Comparison of ENCODE assay signal across 7 mouse cellular contexts in the genomic region with DNA sequence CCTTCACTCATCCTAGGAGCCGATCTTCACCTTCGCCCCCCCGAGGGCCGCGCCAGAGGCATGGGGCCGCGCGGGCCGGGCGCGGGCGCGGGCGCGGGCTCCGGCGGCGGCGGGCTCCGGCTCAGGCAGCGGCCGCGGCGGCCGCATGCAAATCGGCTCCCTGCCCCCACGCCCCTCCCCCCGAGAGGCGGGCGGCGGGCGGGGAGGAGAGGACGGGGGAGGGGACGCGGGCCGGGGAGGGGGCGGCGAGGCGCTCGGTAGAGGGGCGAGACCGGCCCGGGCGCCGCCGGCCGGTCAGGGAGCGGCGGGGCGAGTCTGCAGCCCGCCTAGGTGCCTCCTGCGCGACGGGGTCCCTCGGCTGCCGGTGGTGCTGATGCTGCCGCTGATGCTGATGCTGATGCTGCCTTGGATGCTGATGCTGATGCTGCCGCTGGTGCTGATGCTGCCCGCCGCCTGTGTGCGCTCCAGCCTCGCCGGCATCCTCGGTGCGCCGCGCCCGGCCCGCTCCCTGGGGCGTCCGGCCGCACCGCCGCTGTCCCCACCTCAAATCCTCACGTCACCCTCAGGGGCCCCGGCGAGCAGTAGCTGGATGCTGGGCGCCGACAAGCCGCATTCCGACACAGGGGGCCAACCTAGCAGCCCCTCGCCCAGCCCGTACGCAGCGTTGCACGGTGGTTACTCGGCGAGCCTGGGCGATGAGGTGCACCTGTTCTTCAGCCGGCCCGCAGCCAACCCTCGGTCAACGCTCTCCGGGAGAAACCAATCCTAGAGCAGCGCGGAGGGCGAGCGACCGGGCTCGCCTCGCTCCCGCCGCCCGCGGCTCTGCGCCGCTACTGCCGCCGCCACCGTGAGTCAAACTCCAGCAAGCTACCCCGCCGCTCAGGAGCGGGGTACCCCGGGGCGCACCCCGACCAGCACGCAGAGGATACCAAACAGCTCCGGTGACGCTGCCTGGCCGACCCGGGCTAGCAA. TPM values are rescaled to one million over a fixed set of nuclear protein-coding genes. Genes with fewer than 3 reads are reported as not detected.
DNase-seq lines count a peak whose midpoint lies in the region; ATAC-seq and TF ChIP-seq lines count a peak whose summit lies in the region.

A gene (minus strand): TSS at position 299 of the 972 bp plus-strand sequence.

- no peaks in the 10 kb centered on the region for H3K27me3 ChIP-seq in midbrain, postnatal 0 days (ENCODE audit: insufficient read depth, low read length)

- peak; percentile 17 for DNase-seq in ovary, postnatal 36 days (ENCODE audit: low spot score)
- DNase-seq in ovary, postnatal 14 days (ENCODE audit: low spot score): no peak
- peak; percentile 87 to 89 for DNase-seq in cerebellum, postnatal 25 days
- peak; percentile 45 to 53 for DNase-seq in frontal cortex, postnatal 14 days (ENCODE audit: low spot score in 2 of 2)
- DNase-seq in left cerebral cortex, postnatal 10 days (ENCODE audit: extremely low spot score in 1 of 2, low spot score in 2 of 2): peak; percentile 33 to 77
- peak; percentile 68 for DNase-seq in midbrain, postnatal 0 days (ENCODE audit: low spot score)
- no peak for DNase-seq in thymus, adult 18-20 months

- intact Hi-C loops in left cerebral cortex, postnatal 10 days (cut with DNase I): loop anchor here (5.0 kb wide), 1 partner anchor 481 kb away; no protein-coding TSS in a partner anchor

- peak within 1 kb of the TSS; percentile 83 for H3K4me3 ChIP-seq in midbrain, postnatal 0 days (ENCODE audit: low read depth, low read length)

- peak within 1 kb of the TSS; percentile 94 for H3K27ac ChIP-seq in midbrain, postnatal 0 days (ENCODE audit: low read depth, low read length)

- H3K36me3 ChIP-seq in midbrain, postnatal 0 days (ENCODE audit: insufficient read depth, low read length): no peaks in the 10 kb centered on the region

- H3K4me2 ChIP-seq in midbrain, postnatal 0 days (ENCODE audit: low read depth, low read length, poor library complexity, severe bottlenecking): peak within 1 kb of the TSS; percentile 51

- no peaks in the 10 kb centered on the region for H3K4me1 ChIP-seq in midbrain, postnatal 0 days (ENCODE audit: insufficient read depth, low read length)

- WGBS in midbrain, postnatal 0 days: under 1% methylated on average over 67 of the region's 121 CpGs

- no peaks in the 10 kb centered on the region for H3K9me3 ChIP-seq in midbrain, postnatal 0 days (ENCODE audit: low read length)

- peak; percentile 35 for TF ChIP-seq CTCF in midbrain, postnatal 0 days (IDR thresholded peaks at IDR 0.05)

- H3K9ac ChIP-seq in midbrain, postnatal 0 days (replicated peaks; ENCODE audit: low read length, poor library complexity, severe bottlenecking): peak within 1 kb of the TSS; percentile 86

- ATAC-seq in midbrain, postnatal 0 days (ENCODE audit: low FRiP score): peak; percentile 81

RNA-seq across cellular contexts. Expression of the gene that starts here (rescaled TPM):
- total RNA-seq in left cerebral cortex, postnatal 10 days (2021): 10 to 100 TPM; 80.0 to 80.8 TPM
- total RNA-seq in midbrain, postnatal 0 days (2014; rRNA removed): 41.8 and 48.9 TPM in 2 replicates
- polyA plus RNA-seq in midbrain, postnatal 0 days (2015; fragmentation: Nextera tagmentation; extraction: Ambion mirVana): 8.4 and 11.0 TPM in 2 replicates

Comparison
In these comparisons a context has a peak if more than half of its experiments do, and no peak if none do; other contexts are left out.
1. DNase-seq: peak in ovary, postnatal 36 days (single experiment), cerebellum, postnatal 25 days (2 of 2), frontal cortex, postnatal 14 days (2 of 2), left cerebral cortex, postnatal 10 days (2 of 2) and midbrain, postnatal 0 days (single experiment); none in ovary, postnatal 14 days (single experiment) and thymus, adult 18-20 months (0 of 2).